Mouse (Mus musculus) monocyte, adult 5-6 weeks (primary cell): ENCODE data around the gene Banf2. TPM values are rescaled to one million over a fixed set of nuclear protein-coding genes. Genes with fewer than 3 reads are reported as not detected.

ENCODE experiments used
- ATAC-seq: fragments of 153-309, 156-312 bp; replicated peaks from 2 replicates; pipeline ENCODE4 v1.8.0; 2017; ENCODE audit warnings: mild to moderate bottlenecking; ENCODE audit not compliant: low TSS enrichment, insufficient number of reproducible peaks, severe bottlenecking, poor library complexity, low FRiP score
- total RNA-seq: library from RNA; stranded (forward); fragments of 200-1000, 200-491, 200-594 nt; gene quantifications from 3 replicates; pipeline ENCODE4 v1.2.3, GENCODE M21; 2017

Gene Banf2
- total RNA-seq, 1 experiment from 2014 or later, result not detected

GRCm38 (mm10) chr2:144078897-144079296, 46.0 kb downstream of the Banf2 start:
- no peak for ATAC-seq

DNA sequence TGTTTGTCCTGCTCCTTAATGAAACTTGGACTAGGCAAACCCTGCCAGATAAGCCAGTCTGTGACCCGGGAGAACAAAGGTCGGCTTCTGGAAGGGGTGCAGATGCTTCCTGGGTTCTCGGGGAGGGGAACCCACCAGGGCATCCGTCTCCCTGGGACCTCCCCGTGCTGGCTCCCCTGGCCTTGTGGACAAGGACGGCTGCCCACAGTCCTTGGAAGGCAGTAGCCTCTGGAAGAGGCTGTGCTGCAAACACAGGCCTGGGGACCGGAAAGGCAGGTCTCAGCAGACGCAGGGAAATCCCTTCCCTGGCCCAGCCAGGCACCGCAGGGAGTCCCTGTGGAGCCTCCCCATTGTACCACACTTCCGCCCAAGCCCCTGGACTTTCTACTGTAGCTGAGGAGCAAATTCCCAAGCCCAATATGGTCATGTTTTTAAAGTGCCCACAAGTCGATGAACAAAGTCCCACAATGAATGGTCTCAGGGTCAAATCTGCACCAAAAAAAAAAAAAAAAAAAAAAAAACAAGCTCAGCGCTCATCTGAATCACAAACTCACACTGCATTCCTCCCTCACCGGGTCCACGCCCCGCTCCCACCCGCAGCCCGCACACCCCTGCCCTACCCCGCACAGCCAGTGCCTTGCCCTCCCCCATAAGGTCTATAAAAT, 53.5 kb downstream of the Banf2 start:
- no peak for ATAC-seq

DNA sequence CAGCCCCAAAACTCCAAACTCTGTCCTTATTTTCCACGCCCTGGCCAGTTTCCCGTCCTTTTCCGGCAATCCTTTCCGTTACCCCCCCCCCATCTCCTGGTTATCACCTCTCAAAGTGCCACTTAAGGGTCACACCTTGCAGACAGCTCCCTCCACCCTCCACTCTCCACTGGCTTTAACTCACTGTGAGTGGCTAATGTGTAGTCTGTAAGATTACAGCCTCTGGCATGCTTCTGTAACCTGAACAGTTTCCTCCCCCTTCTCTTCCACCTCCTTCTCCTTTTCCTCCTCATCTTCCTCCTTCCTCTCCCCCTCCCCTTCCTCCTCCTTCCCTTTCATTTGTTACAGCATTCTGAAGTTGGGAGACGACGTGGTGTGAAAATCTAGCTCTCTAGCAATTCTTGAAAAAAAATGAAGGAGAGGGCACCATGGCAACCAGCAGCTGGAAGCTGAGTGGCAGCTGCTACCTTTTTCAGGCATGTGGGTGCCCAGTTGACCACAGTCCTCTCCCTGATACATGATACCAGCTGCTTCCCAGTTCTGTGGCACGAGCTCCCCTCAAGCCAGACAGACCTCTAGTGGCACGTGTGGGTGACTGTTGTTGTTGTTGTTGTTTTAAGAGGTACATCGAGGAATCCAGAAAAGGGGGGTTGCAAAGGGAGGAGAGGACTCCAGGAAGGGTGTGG, 55.2 kb downstream of the Banf2 start:
- no peak for ATAC-seq

GRCm38 (mm10) chr2:144092767-144093166, 59.9 kb downstream of the Banf2 start:
- ATAC-seq, result no peak

- ATAC-seq, result no peak
Observed at GRCm38 (mm10) chr2:144094721-144095120, 61.9 kb downstream of the Banf2 start.

DNA sequence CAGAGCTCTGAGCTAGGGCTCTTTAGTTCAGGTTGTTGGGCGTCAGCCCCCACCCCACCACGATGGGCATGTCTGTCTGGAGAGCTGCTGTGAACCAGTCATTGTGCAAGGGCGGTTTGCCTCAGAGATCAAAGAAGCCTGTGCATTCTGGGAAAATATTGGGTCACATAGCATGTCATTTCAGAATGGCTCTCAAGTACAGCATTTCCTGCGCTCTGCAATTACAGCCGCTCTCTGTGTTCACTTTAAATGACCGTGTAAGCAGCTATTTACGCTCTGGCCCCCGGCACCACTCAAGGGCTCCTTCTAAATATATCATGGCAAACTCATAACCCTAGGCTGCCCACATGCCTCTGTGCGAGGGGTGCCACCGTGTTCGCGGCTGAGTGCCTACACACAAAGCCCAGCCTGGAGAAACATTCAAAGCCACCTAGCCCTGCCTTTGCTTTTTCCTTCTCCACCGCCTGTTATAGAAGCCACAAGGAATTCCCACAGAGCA, 68.7 kb downstream of the Banf2 start:
- ATAC-seq, result no peak

DNA sequence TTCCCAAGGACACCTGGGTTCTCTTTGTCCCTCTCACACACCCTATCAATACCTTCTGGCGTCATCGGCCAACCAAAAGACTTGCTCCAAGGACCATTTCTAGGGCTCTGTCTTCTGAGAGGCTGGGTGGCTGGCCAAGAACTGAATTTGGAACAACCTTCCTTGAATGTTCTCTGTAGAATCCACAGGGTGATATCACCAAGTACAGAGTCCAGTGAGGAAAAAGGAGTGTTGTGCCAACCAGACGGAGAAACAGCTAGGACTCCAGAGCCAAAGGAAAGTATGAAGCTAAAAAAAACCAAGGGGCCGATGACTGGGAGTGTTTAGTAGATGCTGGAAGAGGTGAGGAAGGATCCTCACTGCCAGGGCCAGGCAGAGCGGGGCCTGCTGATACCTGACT, 74.5 kb downstream of the Banf2 start:
- no peak for ATAC-seq

DNA sequence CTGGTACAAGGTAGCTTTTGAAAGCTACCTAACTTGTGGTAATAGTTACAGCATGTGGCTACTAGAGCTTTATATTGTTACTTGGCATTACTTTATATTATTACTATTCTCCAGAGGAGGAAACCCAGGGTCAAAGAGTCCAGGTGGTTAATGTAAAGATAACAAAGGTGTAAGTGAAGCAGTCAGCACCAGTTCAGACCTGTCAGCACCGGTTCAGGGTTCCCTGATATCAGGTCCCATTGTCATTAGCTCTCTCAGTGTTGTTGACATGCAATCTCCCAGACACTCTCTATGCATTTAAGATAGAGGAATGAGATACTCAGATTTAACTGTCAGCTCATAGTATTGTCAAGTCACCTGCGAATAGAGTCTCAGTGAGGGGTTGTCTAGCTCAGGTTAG, 75.0 kb downstream of the Banf2 start:
- no peak for ATAC-seq

DNA sequence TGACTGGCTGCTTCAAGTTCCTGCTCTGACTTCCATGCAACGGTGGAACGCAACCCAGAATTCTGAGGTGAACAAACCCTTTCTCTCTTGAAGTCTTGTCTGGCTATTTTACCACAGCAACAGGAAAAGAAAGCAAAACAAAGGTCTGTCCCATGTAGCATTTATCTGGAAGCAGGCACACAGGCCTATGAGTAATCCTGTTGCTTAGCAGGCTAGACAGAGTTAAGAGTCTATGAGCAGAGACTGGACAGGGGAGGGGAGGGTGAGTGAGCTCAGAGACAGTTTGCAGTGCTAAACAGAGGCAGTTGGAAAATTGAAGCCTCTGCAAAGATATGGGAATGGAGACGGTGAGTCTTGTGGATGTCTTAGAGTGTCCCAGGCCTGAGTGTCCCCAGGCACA, 75.5 kb downstream of the Banf2 start:
- ATAC-seq, result no peak

DNA sequence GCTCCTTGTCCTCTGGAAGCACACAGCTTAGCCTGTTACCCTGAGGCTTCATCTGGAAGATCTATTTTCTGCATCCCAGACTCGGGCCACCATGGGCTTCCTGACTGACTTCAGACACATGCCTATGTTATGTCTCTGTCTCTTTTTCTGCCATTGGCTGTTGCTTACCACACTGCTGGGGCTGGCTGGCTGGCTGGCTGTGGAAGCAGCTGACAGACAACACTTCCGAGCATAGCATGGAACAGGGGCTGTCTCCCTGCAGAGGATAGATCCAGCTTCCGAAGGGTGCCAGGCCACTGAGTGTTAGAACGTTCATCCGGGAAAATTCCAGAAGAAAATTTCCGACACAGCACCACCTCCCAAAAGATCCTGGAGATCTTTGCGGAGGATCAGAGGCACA, 79.1 kb downstream of the Banf2 start:
- ATAC-seq, result no peak

- ATAC-seq, result peak; percentile 27; the same call in 1 of the 2 replicates
Observed at GRCm38 (mm10) chr2:144112666-144113065, 79.8 kb downstream of the Banf2 start.

DNA sequence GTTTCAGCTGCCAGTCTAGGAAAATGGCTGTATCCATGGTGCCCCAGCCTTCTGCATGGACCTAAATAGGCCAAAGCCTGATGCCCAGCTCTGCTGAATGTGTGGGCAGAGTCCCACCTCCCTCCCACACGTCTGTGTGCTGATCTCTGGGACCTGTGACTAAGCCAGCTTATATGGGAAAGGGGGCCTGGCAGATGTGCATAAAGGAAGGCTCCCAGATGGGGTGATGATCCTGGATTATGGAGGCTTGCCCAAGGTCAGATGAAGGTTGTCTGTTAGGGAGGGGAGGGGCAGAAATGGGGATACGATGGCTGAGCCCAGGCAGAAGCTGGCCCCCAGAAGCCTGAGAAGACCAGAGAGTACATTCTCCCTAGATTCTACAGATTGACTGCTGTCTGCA, 85.2 kb downstream of the Banf2 start:
- ATAC-seq, result no peak

GRCm38 (mm10) chr2:144120186-144120823, 87.4 kb downstream of the Banf2 start:
- ATAC-seq, result no peak

GRCm38 (mm10) chr2:144122068-144122467, 89.2 kb downstream of the Banf2 start:
- no peak for ATAC-seq

Other genes starting within 250 kb of the Banf2 start
- 0.19 to 1.3 TPM (median 1.1 TPM) in 3 replicates for gene Bfsp1, start 169.9 kb upstream of the Banf2 start, total RNA-seq
- gene Dstn, start 117.7 kb upstream of the Banf2 start, total RNA-seq, result 109 to 168 TPM (median 146 TPM) in 3 replicates
- 228 to 287 TPM (median 266 TPM) in 3 replicates for gene Rrbp1, start 21.8 kb upstream of the Banf2 start, total RNA-seq
- 5.7 to 13.8 TPM (median 6.8 TPM) in 3 replicates for gene Mgme1, start 237.6 kb downstream of the Banf2 start, total RNA-seq
- gene Snx5, start 237.8 kb downstream of the Banf2 start, total RNA-seq, result 393 to 430 TPM (median 397 TPM) in 3 replicates